Mouse (Mus musculus): ENCODE measurements around the gene Dysf. TPM values are rescaled to one million over a fixed set of nuclear protein-coding genes. Genes with fewer than 3 reads are reported as not detected.
A peak's percentile ranks its signal among the peaks of the same experiment; 100 is the strongest.

Gene Dysf
- polyA plus RNA-seq, 1 experiment from 2014 or later = 4.4 TPM

DNA sequence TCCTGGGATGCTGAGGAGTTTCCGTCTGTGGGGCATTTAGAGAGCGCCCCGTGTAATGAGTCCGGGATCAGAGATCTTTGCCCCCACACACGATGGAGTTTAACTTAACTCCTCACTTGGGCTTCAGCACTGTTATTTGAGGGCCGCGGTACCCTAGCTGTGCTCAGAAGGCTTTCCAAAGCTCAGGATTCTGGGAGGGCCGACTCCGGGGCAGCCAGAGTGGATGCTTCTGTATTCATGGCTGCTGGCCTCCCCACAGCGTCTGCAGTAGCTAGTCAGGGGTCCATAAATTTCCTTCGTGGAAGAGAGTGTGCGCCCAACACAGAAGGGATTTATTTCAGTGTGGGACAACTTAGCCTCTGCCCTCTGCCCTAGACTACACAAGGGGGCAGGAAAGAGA is 97.7 kb downstream of the Dysf start:
- Histone ChIP-seq H3K36me3 (ENCODE audit: control insufficient read depth, insufficient read depth, low read length) (no peaks in the 10 kb centered on the region), H3K9ac (ENCODE audit: low read length) (no peak overlapping the region), H3K9me3 (ENCODE audit: control insufficient read depth, low read length) (no peaks in the 10 kb centered on the region), H3K4me1 (replicated peaks; ENCODE audit: control insufficient read depth, insufficient read depth) (no peaks in the 10 kb centered on the region; the same call in 1 of the 2 replicates), H3K4me3 (ENCODE audit: low read depth, low read length) (peak overlapping the region; percentile 33; the same call in 1 of the 2 replicates), H3K27ac (replicated peaks) (no peak overlapping the region), H3K4me2 (replicated peaks; ENCODE audit: low read depth) (peak overlapping the region; percentile 52), H3K27me3 (ENCODE audit: control insufficient read depth, insufficient read depth, low read length) (no peaks in the 10 kb centered on the region)
- WGBS = 21% methylated on average over 12 of the region's 12 CpGs
- TF ChIP-seq EP300 (optimal IDR thresholded peaks at IDR 0.05) (no peak), CTCF (IDR thresholded peaks at IDR 0.05; ENCODE audit: low read depth) (no peak)
- no peak for DNase-seq (ENCODE audit: low spot score)
- no peak for ATAC-seq (ENCODE audit: low FRiP score, low TSS enrichment)

- no peak for DNase-seq (ENCODE audit: low spot score)
- ATAC-seq (ENCODE audit: low FRiP score, low TSS enrichment) = no peak
- Histone ChIP-seq H3K4me1 (replicated peaks; ENCODE audit: control insufficient read depth, insufficient read depth) (no peaks in the 10 kb centered on the region; the same call in 1 of the 2 replicates), H3K36me3 (ENCODE audit: control insufficient read depth, insufficient read depth, low read length) (no peaks in the 10 kb centered on the region), H3K4me3 (ENCODE audit: low read depth, low read length) (no peak overlapping the region), H3K4me2 (replicated peaks; ENCODE audit: low read depth) (no peak overlapping the region), H3K27ac (replicated peaks) (no peak overlapping the region; the same call in 1 of the 2 replicates), H3K9me3 (ENCODE audit: control insufficient read depth, low read length) (no peaks in the 10 kb centered on the region), H3K27me3 (ENCODE audit: control insufficient read depth, insufficient read depth, low read length) (no peaks in the 10 kb centered on the region), H3K9ac (ENCODE audit: low read length) (no peak overlapping the region)
- 56% methylated on average over 6 of the region's 6 CpGs for WGBS
- TF ChIP-seq EP300 (optimal IDR thresholded peaks at IDR 0.05) (no peak), CTCF (IDR thresholded peaks at IDR 0.05; ENCODE audit: low read depth) (no peak)
These were observed 102.0 kb downstream of the Dysf start for GRCm38 (mm10) chr6:84110377-84110776.

DNA sequence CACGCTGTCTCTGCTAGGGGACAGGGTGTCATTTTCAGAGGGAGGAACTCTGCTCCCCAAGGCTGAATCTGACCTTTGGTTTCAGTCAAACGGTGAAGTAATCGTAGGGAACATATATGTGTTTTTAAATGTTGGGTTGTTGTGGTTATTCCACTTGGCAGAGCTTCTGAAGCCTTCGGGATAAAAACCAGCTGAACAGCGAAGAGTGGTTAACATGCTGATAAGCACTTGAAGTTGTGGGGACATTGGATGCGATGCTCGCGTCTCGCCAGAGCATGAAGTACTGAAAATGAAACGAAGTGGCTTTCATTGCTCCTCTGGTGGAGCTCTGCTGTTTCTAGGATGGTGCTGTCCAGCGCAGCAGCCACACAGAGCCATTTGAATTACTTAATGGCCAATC is 102.7 kb downstream of the Dysf start:
- WGBS = 75% methylated on average over 11 of the region's 11 CpGs
- no peaks in the 10 kb centered on the region for H3K9me3 ChIP-seq (ENCODE audit: control insufficient read depth, low read length)
- no peaks in the 10 kb centered on the region for H3K27me3 ChIP-seq (ENCODE audit: control insufficient read depth, insufficient read depth, low read length)
- H3K36me3 ChIP-seq (ENCODE audit: control insufficient read depth, insufficient read depth, low read length) = no peaks in the 10 kb centered on the region
- H3K4me2 ChIP-seq (replicated peaks; ENCODE audit: low read depth) = no peak overlapping the region
- no peak overlapping the region for H3K27ac ChIP-seq (replicated peaks)
- no peak for DNase-seq (ENCODE audit: low spot score)
- no peak for ATAC-seq (ENCODE audit: low FRiP score, low TSS enrichment)
- TF ChIP-seq EP300 (optimal IDR thresholded peaks at IDR 0.05) (no peak), CTCF (IDR thresholded peaks at IDR 0.05; ENCODE audit: low read depth) (no peak)
- H3K4me1 ChIP-seq (replicated peaks; ENCODE audit: control insufficient read depth, insufficient read depth) = no peaks in the 10 kb centered on the region
- H3K9ac ChIP-seq (ENCODE audit: low read length) = no peak overlapping the region
- no peak overlapping the region for H3K4me3 ChIP-seq (ENCODE audit: low read depth, low read length)

GRCm38 (mm10) chr6:84119731-84120530 is 111.5 kb downstream of the Dysf start:
- no peak for ATAC-seq (ENCODE audit: low FRiP score, low TSS enrichment)
- no peaks in the 10 kb centered on the region for H3K4me1 ChIP-seq (replicated peaks; ENCODE audit: control insufficient read depth, insufficient read depth)
- no peak overlapping the region for H3K4me3 ChIP-seq (ENCODE audit: low read depth, low read length)
- H3K27ac ChIP-seq (replicated peaks) = no peak overlapping the region
- no peaks in the 10 kb centered on the region for H3K36me3 ChIP-seq (ENCODE audit: control insufficient read depth, insufficient read depth, low read length)
- 55% methylated on average over 24 of the region's 24 CpGs for WGBS
- no peak for DNase-seq (ENCODE audit: low spot score)
- no peak overlapping the region for H3K9ac ChIP-seq (ENCODE audit: low read length)
- H3K27me3 ChIP-seq (ENCODE audit: control insufficient read depth, insufficient read depth, low read length) = no peaks in the 10 kb centered on the region
- no peaks in the 10 kb centered on the region for H3K9me3 ChIP-seq (ENCODE audit: control insufficient read depth, low read length)
- H3K4me2 ChIP-seq (replicated peaks; ENCODE audit: low read depth) = no peak overlapping the region
- TF ChIP-seq EP300 (optimal IDR thresholded peaks at IDR 0.05) = no peak
- TF ChIP-seq CTCF (IDR thresholded peaks at IDR 0.05; ENCODE audit: low read depth) = no peak

GRCm38 (mm10) chr6:84124609-84125008 is 116.2 kb downstream of the Dysf start:
- H3K4me2 ChIP-seq (replicated peaks; ENCODE audit: low read depth) = no peak overlapping the region
- no peaks in the 10 kb centered on the region for H3K27me3 ChIP-seq (ENCODE audit: control insufficient read depth, insufficient read depth, low read length)
- DNase-seq (ENCODE audit: low spot score) (no peak), ATAC-seq (ENCODE audit: low FRiP score, low TSS enrichment) (no peak)
- H3K4me3 ChIP-seq (ENCODE audit: low read depth, low read length) = no peak overlapping the region
- no peak overlapping the region for H3K9ac ChIP-seq (ENCODE audit: low read length)
- WGBS = 91% methylated on average over 9 of the region's 9 CpGs
- TF ChIP-seq CTCF (IDR thresholded peaks at IDR 0.05; ENCODE audit: low read depth) (no peak), EP300 (optimal IDR thresholded peaks at IDR 0.05) (no peak)
- no peaks in the 10 kb centered on the region for H3K36me3 ChIP-seq (ENCODE audit: control insufficient read depth, insufficient read depth, low read length)
- H3K9me3 ChIP-seq (ENCODE audit: control insufficient read depth, low read length) = no peaks in the 10 kb centered on the region
- no peaks in the 10 kb centered on the region for H3K4me1 ChIP-seq (replicated peaks; ENCODE audit: control insufficient read depth, insufficient read depth)
- H3K27ac ChIP-seq (replicated peaks) = no peak overlapping the region

- H3K36me3 ChIP-seq (ENCODE audit: control insufficient read depth, insufficient read depth, low read length) = no peaks in the 10 kb centered on the region; the same call in 1 of the 2 replicates
- H3K4me3 ChIP-seq (ENCODE audit: low read depth, low read length) = no peak overlapping the region
- no peaks in the 10 kb centered on the region for H3K4me1 ChIP-seq (replicated peaks; ENCODE audit: control insufficient read depth, insufficient read depth)
- DNase-seq (ENCODE audit: low spot score) (no peak), ATAC-seq (ENCODE audit: low FRiP score, low TSS enrichment) (no peak)
- H3K9ac ChIP-seq (ENCODE audit: low read length) = no peak overlapping the region
- WGBS = 78% methylated on average over 4 of the region's 4 CpGs
- TF ChIP-seq CTCF (IDR thresholded peaks at IDR 0.05; ENCODE audit: low read depth) (no peak), EP300 (optimal IDR thresholded peaks at IDR 0.05) (no peak)
- H3K9me3 ChIP-seq (ENCODE audit: control insufficient read depth, low read length) = no peaks in the 10 kb centered on the region
- no peaks in the 10 kb centered on the region for H3K27me3 ChIP-seq (ENCODE audit: control insufficient read depth, insufficient read depth, low read length)
- H3K27ac ChIP-seq (replicated peaks) = no peak overlapping the region
- no peak overlapping the region for H3K4me2 ChIP-seq (replicated peaks; ENCODE audit: low read depth)
These were observed 116.7 kb downstream of the Dysf start for GRCm38 (mm10) chr6:84125101-84125500.

All from stomach, postnatal 0 days (tissue).